Mouse (Mus musculus): Measurements from ENCODE around the gene Kcnk4. TPM values are rescaled to one million over a fixed set of nuclear protein-coding genes. Genes with fewer than 3 reads are reported as not detected.

Gene Kcnk4
- polyA plus RNA-seq, 1 experiment: 0.26 TPM

- peaks cover 27% of the 10 kb centered on the region for H3K36me3 ChIP-seq (ENCODE audit: control insufficient read depth, insufficient read depth)
- H3ac ChIP-seq (ENCODE audit: control insufficient read depth, insufficient read length, low read depth): peak within 1 kb of the TSS; percentile 90
- H3K4me3 ChIP-seq (ENCODE audit: insufficient read depth, poor library complexity, severe bottlenecking): peak within 1 kb of the TSS; percentile 99
- no peaks in the 10 kb centered on the region for H3K27me3 ChIP-seq (ENCODE audit: control insufficient read depth, insufficient read depth, insufficient read length)
- peaks cover 55% of the 10 kb centered on the region for H3K79me2 ChIP-seq (ENCODE audit: control insufficient read depth, insufficient read depth)
- peaks cover 31% of the 10 kb centered on the region for H3K79me3 ChIP-seq (ENCODE audit: low read depth)
- TF ChIP-seq USF1 (IDR thresholded peaks at IDR 0.05; ENCODE audit: low read depth) (peak; percentile 87), MYOG (IDR thresholded peaks at IDR 0.05; ENCODE audit: control insufficient read depth, extremely low read depth, insufficient read length) (no peak), CEBPB (IDR thresholded peaks at IDR 0.05; ENCODE audit: low read depth) (no peak), FOSL1 (IDR thresholded peaks at IDR 0.05; ENCODE audit: insufficient read depth, low read length, poor library complexity, severe bottlenecking) (no peak), MAX (IDR thresholded peaks at IDR 0.05) (peak; percentile 4), MYOD1 (IDR thresholded peaks at IDR 0.05; ENCODE audit: control insufficient read depth, insufficient read length, low read depth) (no peak), CTCF (IDR thresholded peaks at IDR 0.05; ENCODE audit: control insufficient read depth, insufficient read depth, insufficient read length) (no peak)
Observed at GRCm38 (mm10) chr19:6974211-6975205, 40.2 kb upstream of the Kcnk4 start, which contains the start of gene Ppp1r14b. TSS of gene Ppp1r14b (plus strand) at chr19:6974968.

GRCm38 (mm10) chr19:6973581-6974190, 39.4 kb upstream of the Kcnk4 start:
- H3K79me3 ChIP-seq (ENCODE audit: low read depth): peaks cover 34% of the 10 kb centered on the region
- TF ChIP-seq MAX (IDR thresholded peaks at IDR 0.05) (no peak), CTCF (IDR thresholded peaks at IDR 0.05; ENCODE audit: control insufficient read depth, insufficient read depth, insufficient read length) (no peak), FOSL1 (IDR thresholded peaks at IDR 0.05; ENCODE audit: insufficient read depth, low read length, poor library complexity, severe bottlenecking) (no peak), MYOD1 (IDR thresholded peaks at IDR 0.05; ENCODE audit: control insufficient read depth, insufficient read length, low read depth) (no peak), MYOG (IDR thresholded peaks at IDR 0.05; ENCODE audit: control insufficient read depth, extremely low read depth, insufficient read length) (no peak), CEBPB (IDR thresholded peaks at IDR 0.05; ENCODE audit: low read depth) (no peak), USF1 (IDR thresholded peaks at IDR 0.05; ENCODE audit: low read depth) (no peak)
- H3K36me3 ChIP-seq (ENCODE audit: control insufficient read depth, insufficient read depth): peaks cover 24% of the 10 kb centered on the region
- no peaks in the 10 kb centered on the region for H3K27me3 ChIP-seq (ENCODE audit: control insufficient read depth, insufficient read depth, insufficient read length)
- H3K4me3 ChIP-seq (ENCODE audit: insufficient read depth, poor library complexity, severe bottlenecking): peak overlapping the region; percentile 99
- peak overlapping the region; percentile 50 for H3ac ChIP-seq (ENCODE audit: control insufficient read depth, insufficient read length, low read depth)
- peaks cover 56% of the 10 kb centered on the region for H3K79me2 ChIP-seq (ENCODE audit: control insufficient read depth, insufficient read depth)

GRCm38 (mm10) chr19:6972247-6972917, 38.1 kb upstream of the Kcnk4 start:
- Histone ChIP-seq H3ac (ENCODE audit: control insufficient read depth, insufficient read length, low read depth) (no peak overlapping the region), H3K4me3 (ENCODE audit: insufficient read depth, poor library complexity, severe bottlenecking) (no peak overlapping the region)
- TF ChIP-seq CTCF (IDR thresholded peaks at IDR 0.05; ENCODE audit: control insufficient read depth, insufficient read depth, insufficient read length) (no peak), MYOG (IDR thresholded peaks at IDR 0.05; ENCODE audit: control insufficient read depth, extremely low read depth, insufficient read length) (no peak), CEBPB (IDR thresholded peaks at IDR 0.05; ENCODE audit: low read depth) (peak; percentile 10), MYOD1 (IDR thresholded peaks at IDR 0.05; ENCODE audit: control insufficient read depth, insufficient read length, low read depth) (no peak)

GRCm38 (mm10) chr19:6971644-6972043, 37.3 kb upstream of the Kcnk4 start:
- Histone ChIP-seq H3K79me3 (ENCODE audit: low read depth) (peaks cover 27% of the 10 kb centered on the region), H3K4me3 (ENCODE audit: insufficient read depth, poor library complexity, severe bottlenecking) (no peak overlapping the region), H3K36me3 (ENCODE audit: control insufficient read depth, insufficient read depth) (peaks cover 4% of the 10 kb centered on the region), H3ac (ENCODE audit: control insufficient read depth, insufficient read length, low read depth) (peak overlapping the region; percentile 36), H3K27me3 (ENCODE audit: control insufficient read depth, insufficient read depth, insufficient read length) (no peaks in the 10 kb centered on the region), H3K79me2 (ENCODE audit: control insufficient read depth, insufficient read depth) (peaks cover 51% of the 10 kb centered on the region)
- TF ChIP-seq USF1 (IDR thresholded peaks at IDR 0.05; ENCODE audit: low read depth) (no peak), MYOD1 (IDR thresholded peaks at IDR 0.05; ENCODE audit: control insufficient read depth, insufficient read length, low read depth) (no peak), MAX (IDR thresholded peaks at IDR 0.05) (no peak), FOSL1 (IDR thresholded peaks at IDR 0.05; ENCODE audit: insufficient read depth, low read length, poor library complexity, severe bottlenecking) (no peak), MYOG (IDR thresholded peaks at IDR 0.05; ENCODE audit: control insufficient read depth, extremely low read depth, insufficient read length) (no peak), CTCF (IDR thresholded peaks at IDR 0.05; ENCODE audit: control insufficient read depth, insufficient read depth, insufficient read length) (no peak), CEBPB (IDR thresholded peaks at IDR 0.05; ENCODE audit: low read depth) (no peak)

More at GRCm38 (mm10) chr19:6972247-6972917, 38.1 kb upstream of the Kcnk4 start:
- peaks cover 11% of the 10 kb centered on the region for H3K36me3 ChIP-seq (ENCODE audit: control insufficient read depth, insufficient read depth)
- H3K79me2 ChIP-seq (ENCODE audit: control insufficient read depth, insufficient read depth): peaks cover 56% of the 10 kb centered on the region
- no peaks in the 10 kb centered on the region for H3K27me3 ChIP-seq (ENCODE audit: control insufficient read depth, insufficient read depth, insufficient read length)
- H3K79me3 ChIP-seq (ENCODE audit: low read depth): peaks cover 33% of the 10 kb centered on the region

GRCm38 (mm10) chr19:6970460-6971085, 36.3 kb upstream of the Kcnk4 start:
- TF ChIP-seq FOSL1 (IDR thresholded peaks at IDR 0.05; ENCODE audit: insufficient read depth, low read length, poor library complexity, severe bottlenecking) (no peak), MAX (IDR thresholded peaks at IDR 0.05) (no peak), CTCF (IDR thresholded peaks at IDR 0.05; ENCODE audit: control insufficient read depth, insufficient read depth, insufficient read length) (no peak), USF1 (IDR thresholded peaks at IDR 0.05; ENCODE audit: low read depth) (no peak), MYOG (IDR thresholded peaks at IDR 0.05; ENCODE audit: control insufficient read depth, extremely low read depth, insufficient read length) (no peak), CEBPB (IDR thresholded peaks at IDR 0.05; ENCODE audit: low read depth) (no peak), MYOD1 (IDR thresholded peaks at IDR 0.05; ENCODE audit: control insufficient read depth, insufficient read length, low read depth) (no peak)
- Histone ChIP-seq H3K79me3 (ENCODE audit: low read depth) (peaks cover 17% of the 10 kb centered on the region), H3K36me3 (ENCODE audit: control insufficient read depth, insufficient read depth) (peaks cover 11% of the 10 kb centered on the region), H3ac (ENCODE audit: control insufficient read depth, insufficient read length, low read depth) (no peak overlapping the region), H3K27me3 (ENCODE audit: control insufficient read depth, insufficient read depth, insufficient read length) (no peaks in the 10 kb centered on the region), H3K79me2 (ENCODE audit: control insufficient read depth, insufficient read depth) (peaks cover 40% of the 10 kb centered on the region), H3K4me3 (ENCODE audit: insufficient read depth, poor library complexity, severe bottlenecking) (no peak overlapping the region)
